Mouse (Mus musculus): ENCODE data around the gene Ppp3cb. TPM values are rescaled to one million over a fixed set of nuclear protein-coding genes. Genes with fewer than 3 reads are reported as not detected.
"Not testable (repeated sequence)": the region's sequence is repeated elsewhere in the genome, so short reads cannot be mapped to it uniquely, and the experiment has no call there.

Gene Ppp3cb
- 57.3 and 65.0 TPM in 2 replicates for polyA plus RNA-seq (2014; fragmentation: Nextera tagmentation; extraction: Ambion mirVana)

DNA sequence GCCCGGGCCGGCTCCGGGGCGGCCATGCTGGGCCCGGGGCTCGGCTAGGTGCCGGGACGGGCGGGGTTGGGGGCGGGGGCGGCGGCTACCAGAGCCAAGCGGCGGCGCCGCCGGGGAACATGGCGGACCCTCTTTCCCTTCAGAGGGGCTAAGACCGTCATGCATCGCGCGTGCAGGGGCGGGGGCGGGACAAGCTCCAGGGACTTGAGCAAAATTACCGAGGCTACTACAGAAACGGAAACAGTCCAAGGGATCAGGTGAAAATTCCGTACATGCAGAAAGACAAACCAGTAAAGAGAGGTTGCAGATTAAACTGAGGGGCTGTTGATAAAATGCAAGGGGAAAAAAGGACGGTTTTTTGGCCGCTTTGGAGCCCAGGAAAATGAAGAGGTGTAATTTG is at the start of gene Ppp3cb:
Ppp3cb (minus strand) TSS at position 159 of the 400 bp plus-strand sequence.
- peaks cover 13% of the 10 kb centered on the region; the same call in 1 of the 2 replicates for H3K36me3 ChIP-seq (ENCODE audit: control insufficient read depth, insufficient read depth, low read length)
- no peaks in the 10 kb centered on the region for H3K27me3 ChIP-seq (ENCODE audit: control insufficient read depth, insufficient read depth, low read length)
- ATAC-seq (ENCODE audit: low FRiP score, low TSS enrichment) = peak; percentile 94
- peak within 1 kb of the TSS; percentile 99 for H3K27ac ChIP-seq (ENCODE audit: low read depth, low read length)
- under 1% methylated on average over 22 of the region's 29 CpGs for WGBS
- peaks cover 7% of the 10 kb centered on the region for H3K4me1 ChIP-seq (ENCODE audit: control insufficient read depth, insufficient read depth, low read length)
- peak within 1 kb of the TSS; percentile 93 for H3K4me3 ChIP-seq (ENCODE audit: low read length)
- H3K9me3 ChIP-seq (ENCODE audit: control insufficient read depth, low read length) = no peaks in the 10 kb centered on the region
- peak within 1 kb of the TSS; percentile 47 for H3K4me2 ChIP-seq (replicated peaks; ENCODE audit: low read depth, low read length)
- H3K9ac ChIP-seq (ENCODE audit: low read depth, low read length) = peak within 1 kb of the TSS; percentile 96

- no peaks in the 10 kb centered on the region for H3K9me3 ChIP-seq (ENCODE audit: control insufficient read depth, low read length)
- no peak overlapping the region for H3K4me3 ChIP-seq (ENCODE audit: low read length)
- H3K27me3 ChIP-seq (ENCODE audit: control insufficient read depth, insufficient read depth, low read length) = no peaks in the 10 kb centered on the region
- no peaks in the 10 kb centered on the region for H3K36me3 ChIP-seq (ENCODE audit: control insufficient read depth, insufficient read depth, low read length)
- 54% methylated on average over 3 of the region's 3 CpGs for WGBS
- H3K4me2 ChIP-seq (replicated peaks; ENCODE audit: low read depth, low read length) = no peak overlapping the region
- ATAC-seq (ENCODE audit: low FRiP score, low TSS enrichment) = no peak
- no peak overlapping the region for H3K9ac ChIP-seq (ENCODE audit: low read depth, low read length)
- no peaks in the 10 kb centered on the region for H3K4me1 ChIP-seq (ENCODE audit: control insufficient read depth, insufficient read depth, low read length)
- H3K27ac ChIP-seq (ENCODE audit: low read depth, low read length) = no peak overlapping the region
Observed at GRCm38 (mm10) chr14:20595781-20596180, 49.4 kb upstream of the Ppp3cb start.

- H3K27ac ChIP-seq (ENCODE audit: low read depth, low read length) = no peak overlapping the region
- no peaks in the 10 kb centered on the region for H3K9me3 ChIP-seq (ENCODE audit: control insufficient read depth, low read length)
- H3K4me2 ChIP-seq (replicated peaks; ENCODE audit: low read depth, low read length) = no peak overlapping the region
- no peaks in the 10 kb centered on the region for H3K27me3 ChIP-seq (ENCODE audit: control insufficient read depth, insufficient read depth, low read length)
- no peaks in the 10 kb centered on the region for H3K4me1 ChIP-seq (ENCODE audit: control insufficient read depth, insufficient read depth, low read length)
- ATAC-seq (ENCODE audit: low FRiP score, low TSS enrichment) = no peak
- H3K36me3 ChIP-seq (ENCODE audit: control insufficient read depth, insufficient read depth, low read length) = peaks cover 19% of the 10 kb centered on the region; the same call in 1 of the 2 replicates
- no peak overlapping the region for H3K9ac ChIP-seq (ENCODE audit: low read depth, low read length)
- no peak overlapping the region for H3K4me3 ChIP-seq (ENCODE audit: low read length)
- 89% methylated on average over 5 of the region's 5 CpGs for WGBS
Observed at GRCm38 (mm10) chr14:20587458-20587857, 41.1 kb upstream of the Ppp3cb start.

DNA sequence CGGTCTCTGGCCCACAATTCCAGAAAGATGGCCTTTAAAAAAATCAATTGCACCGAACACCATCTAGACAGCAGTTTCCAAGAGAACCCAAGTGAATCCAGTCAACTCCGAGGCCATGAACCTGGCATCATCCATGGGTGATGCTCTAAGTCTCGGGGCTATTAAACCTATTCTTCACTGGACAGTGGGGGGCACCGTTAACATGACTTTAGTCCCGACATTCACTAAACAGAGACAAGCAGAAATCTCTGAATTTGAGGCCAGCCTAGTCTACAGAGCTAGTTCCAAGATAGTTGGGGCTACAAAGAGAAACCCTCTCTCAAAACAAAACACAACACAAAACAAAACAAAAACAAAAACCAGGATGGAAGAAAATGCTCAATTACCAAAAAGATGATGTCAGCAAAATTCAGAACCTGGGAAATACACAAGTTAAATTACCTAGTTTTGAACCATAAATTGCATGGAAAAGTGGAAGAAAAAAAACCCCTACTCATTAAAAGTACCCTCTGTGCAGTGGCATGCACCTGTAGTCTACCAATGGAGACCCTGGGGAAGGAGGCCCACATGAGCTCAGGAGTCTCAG is 32.5 kb upstream of the Ppp3cb start:
- no peaks in the 10 kb centered on the region for H3K27me3 ChIP-seq (ENCODE audit: control insufficient read depth, insufficient read depth, low read length)
- ATAC-seq (ENCODE audit: low FRiP score, low TSS enrichment) = no peak
- no peak overlapping the region for H3K4me2 ChIP-seq (replicated peaks; ENCODE audit: low read depth, low read length)
- H3K27ac ChIP-seq (ENCODE audit: low read depth, low read length) = no peak overlapping the region
- no peaks in the 10 kb centered on the region for H3K9me3 ChIP-seq (ENCODE audit: control insufficient read depth, low read length)
- H3K9ac ChIP-seq (ENCODE audit: low read depth, low read length) = no peak overlapping the region
- no peak overlapping the region for H3K4me3 ChIP-seq (ENCODE audit: low read length)
- H3K4me1 ChIP-seq (ENCODE audit: control insufficient read depth, insufficient read depth, low read length) = no peaks in the 10 kb centered on the region
- H3K36me3 ChIP-seq (ENCODE audit: control insufficient read depth, insufficient read depth, low read length) = peaks cover 31% of the 10 kb centered on the region
- WGBS = 72% methylated on average over 6 of the region's 6 CpGs

- Histone ChIP-seq H3K9me3 (ENCODE audit: control insufficient read depth, low read length) (no peaks in the 10 kb centered on the region), H3K27me3 (ENCODE audit: control insufficient read depth, insufficient read depth, low read length) (no peaks in the 10 kb centered on the region), H3K36me3 (ENCODE audit: control insufficient read depth, insufficient read depth, low read length) (peaks cover 31% of the 10 kb centered on the region), H3K4me2 (replicated peaks; ENCODE audit: low read depth, low read length) (no peak overlapping the region), H3K4me3 (ENCODE audit: low read length) (no peak overlapping the region), H3K9ac (ENCODE audit: low read depth, low read length) (no peak overlapping the region), H3K4me1 (ENCODE audit: control insufficient read depth, insufficient read depth, low read length) (no peaks in the 10 kb centered on the region), H3K27ac (ENCODE audit: low read depth, low read length) (no peak overlapping the region)
- 56% methylated on average over 7 of the region's 7 CpGs for WGBS
- no peak for ATAC-seq (ENCODE audit: low FRiP score, low TSS enrichment)
Observed at GRCm38 (mm10) chr14:20576179-20576578, 29.8 kb upstream of the Ppp3cb start.

- not testable (repeated sequence) for H3K4me3 ChIP-seq (ENCODE audit: low read length); H3K9ac ChIP-seq (ENCODE audit: low read depth, low read length); H3K9me3 ChIP-seq (ENCODE audit: control insufficient read depth, low read length); H3K27me3 ChIP-seq (ENCODE audit: control insufficient read depth, insufficient read depth, low read length); H3K27ac ChIP-seq (ENCODE audit: low read depth, low read length); ATAC-seq (ENCODE audit: low FRiP score, low TSS enrichment); H3K4me2 ChIP-seq (replicated peaks; ENCODE audit: low read depth, low read length); H3K4me1 ChIP-seq (ENCODE audit: control insufficient read depth, insufficient read depth, low read length)
- peaks cover 35% of the 10 kb centered on the region for H3K36me3 ChIP-seq (ENCODE audit: control insufficient read depth, insufficient read depth, low read length)
- 89% methylated on average over 3 of the region's 3 CpGs for WGBS
Observed at GRCm38 (mm10) chr14:20573196-20573595, 26.8 kb upstream of the Ppp3cb start.

- no peak overlapping the region for H3K9ac ChIP-seq (ENCODE audit: low read depth, low read length)
- WGBS = 82% methylated on average over 9 of the region's 9 CpGs
- H3K4me2 ChIP-seq (replicated peaks; ENCODE audit: low read depth, low read length) = no peak overlapping the region
- no peaks in the 10 kb centered on the region for H3K4me1 ChIP-seq (ENCODE audit: control insufficient read depth, insufficient read depth, low read length)
- ATAC-seq (ENCODE audit: low FRiP score, low TSS enrichment) = no peak
- H3K27me3 ChIP-seq (ENCODE audit: control insufficient read depth, insufficient read depth, low read length) = no peaks in the 10 kb centered on the region
- peaks cover 50% of the 10 kb centered on the region for H3K36me3 ChIP-seq (ENCODE audit: control insufficient read depth, insufficient read depth, low read length)
- no peak overlapping the region for H3K27ac ChIP-seq (ENCODE audit: low read depth, low read length)
- H3K9me3 ChIP-seq (ENCODE audit: control insufficient read depth, low read length) = no peaks in the 10 kb centered on the region
- H3K4me3 ChIP-seq (ENCODE audit: low read length) = no peak overlapping the region
Observed at GRCm38 (mm10) chr14:20565256-20566021, 19.1 kb upstream of the Ppp3cb start.

GRCm38 (mm10) chr14:20564692-20565091 is 18.3 kb upstream of the Ppp3cb start:
- no peak overlapping the region for H3K27ac ChIP-seq (ENCODE audit: low read depth, low read length)
- no peaks in the 10 kb centered on the region for H3K9me3 ChIP-seq (ENCODE audit: control insufficient read depth, low read length)
- WGBS = 79% methylated on average over 12 of the region's 12 CpGs
- H3K9ac ChIP-seq (ENCODE audit: low read depth, low read length) = no peak overlapping the region
- H3K36me3 ChIP-seq (ENCODE audit: control insufficient read depth, insufficient read depth, low read length) = peaks cover 44% of the 10 kb centered on the region
- no peaks in the 10 kb centered on the region for H3K27me3 ChIP-seq (ENCODE audit: control insufficient read depth, insufficient read depth, low read length)
- ATAC-seq (ENCODE audit: low FRiP score, low TSS enrichment) = no peak
- H3K4me3 ChIP-seq (ENCODE audit: low read length) = no peak overlapping the region
- H3K4me2 ChIP-seq (replicated peaks; ENCODE audit: low read depth, low read length) = no peak overlapping the region
- no peaks in the 10 kb centered on the region for H3K4me1 ChIP-seq (ENCODE audit: control insufficient read depth, insufficient read depth, low read length)

DNA sequence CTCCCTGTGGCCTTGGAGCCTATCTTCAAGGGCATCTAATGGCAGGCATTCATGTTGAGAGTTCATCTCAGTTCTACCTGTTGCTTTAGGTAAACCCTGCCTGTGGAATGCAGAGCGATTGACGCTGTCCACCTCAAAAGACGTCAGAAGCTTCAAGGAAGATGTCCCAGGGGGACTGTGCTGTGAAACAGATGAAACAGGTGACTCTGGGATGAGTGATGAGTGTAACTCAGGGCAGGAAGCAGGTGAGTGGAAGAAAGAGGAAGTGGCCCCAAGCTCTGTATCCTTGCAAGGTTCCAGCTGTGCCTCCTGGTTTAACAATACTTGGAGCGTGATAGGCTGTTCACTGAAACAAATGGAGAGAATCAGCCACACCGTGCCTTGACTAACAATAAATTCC is 15.5 kb upstream of the Ppp3cb start:
- ATAC-seq (ENCODE audit: low FRiP score, low TSS enrichment) = no peak
- H3K27ac ChIP-seq (ENCODE audit: low read depth, low read length) = no peak overlapping the region
- H3K4me2 ChIP-seq (replicated peaks; ENCODE audit: low read depth, low read length) = no peak overlapping the region
- 91% methylated on average over 5 of the region's 5 CpGs for WGBS
- no peak overlapping the region for H3K4me3 ChIP-seq (ENCODE audit: low read length)
- H3K27me3 ChIP-seq (ENCODE audit: control insufficient read depth, insufficient read depth, low read length) = no peaks in the 10 kb centered on the region
- H3K36me3 ChIP-seq (ENCODE audit: control insufficient read depth, insufficient read depth, low read length) = peaks cover 36% of the 10 kb centered on the region
- H3K4me1 ChIP-seq (ENCODE audit: control insufficient read depth, insufficient read depth, low read length) = no peaks in the 10 kb centered on the region
- no peak overlapping the region for H3K9ac ChIP-seq (ENCODE audit: low read depth, low read length)
- H3K9me3 ChIP-seq (ENCODE audit: control insufficient read depth, low read length) = 0 out of 2 replicates have a peak, but pooled peaks cover 2% of the 10 kb centered on the region

Data from kidney, embryonic 14.5 days (tissue).